Mouse (Mus musculus) liver, embryonic 11.5 days (tissue): ENCODE data around the gene a. TPM values are rescaled to one million over a fixed set of nuclear protein-coding genes. Genes with fewer than 3 reads are reported as not detected.

ENCODE experiments used
- ATAC-seq: fragments of 200-750 bp; cut with Nextera tagmentation; replicated peaks from 2 replicates; pipeline ENCODE4 v1.8.0; 2017; ENCODE audit warnings: moderate number of reproducible peaks, mild to moderate bottlenecking, moderate TSS enrichment, moderate library complexity; ENCODE audit not compliant: low FRiP score
- DNase-seq: peaks from one replicate; pipeline ENCODE4 v3.0.0-alpha.2; 2017; ENCODE audit warnings: low spot score
- H3K27ac ChIP-seq: fragments of 300-500 bp; sonication (generic); 2 replicates; pipeline ENCODE4 v1.5.1; 2014; ENCODE audit warnings: mild to moderate bottlenecking, low read depth, low read length, control low read depth
- H3K27me3 ChIP-seq: fragments of 300-500 bp; sonication (generic); replicated peaks from 2 replicates; pipeline ENCODE4 v1.6.1; 2014; ENCODE audit warnings: low read length, mixed read lengths; ENCODE audit not compliant: control insufficient read depth, insufficient read depth
- H3K36me3 ChIP-seq: fragments of 300-500 bp; sonication (generic); 2 replicates; pipeline ENCODE4 v1.6.1; 2014; ENCODE audit warnings: mild to moderate bottlenecking, low read length, moderate library complexity, mixed read lengths; ENCODE audit not compliant: control insufficient read depth, insufficient read depth
- H3K4me1 ChIP-seq: fragments of 300-500 bp; sonication (generic); replicated peaks from 2 replicates; pipeline ENCODE4 v1.6.1; 2014; ENCODE audit warnings: low read length, mixed read lengths; ENCODE audit not compliant: control insufficient read depth, insufficient read depth
- H3K4me2 ChIP-seq: fragments of 300-500 bp; sonication (generic); 2 replicates; pipeline ENCODE4 v1.6.1; 2014; ENCODE audit warnings: mild to moderate bottlenecking, control low read depth, moderate library complexity
- H3K4me3 ChIP-seq: fragments of 300-500 bp; sonication (generic); 2 replicates; pipeline ENCODE4 v1.5.1; 2014; ENCODE audit warnings: low read depth, low read length, control low read depth
- H3K9ac ChIP-seq: fragments of 300-500 bp; sonication (generic); 2 replicates; pipeline ENCODE4 v1.6.1; 2014; ENCODE audit warnings: low read depth, low read length, control low read depth
- H3K9me3 ChIP-seq: fragments of 300-500 bp; sonication (generic); 2 replicates; pipeline ENCODE4 v1.6.1; 2016; ENCODE audit warnings: low read length, inconsistent platforms, mixed read lengths; ENCODE audit not compliant: control insufficient read depth
- WGBS: fragments of 180-500 bp; shearing (Covaris S2); extraction: QIAGEN DNeasy Blood & Tissue Kit; methylation state at CpG from one replicate; pipeline ENCODE4 v1.1.7; 2014; 5-methylcytosine and 5-hydroxymethylcytosine counted together
- polyA plus RNA-seq: library from polyadenylated mRNA; unstranded; fragments of >200 nt; fragmentation: Nextera tagmentation; extraction: Ambion mirVana; gene quantifications from 2 replicates; pipeline ENCODE4 v1.2.1, GENCODE M21; 2014

The a gene
- 0.62 TPM in 1 of 2 replicates, not detected in the other for polyA plus RNA-seq

DNA sequence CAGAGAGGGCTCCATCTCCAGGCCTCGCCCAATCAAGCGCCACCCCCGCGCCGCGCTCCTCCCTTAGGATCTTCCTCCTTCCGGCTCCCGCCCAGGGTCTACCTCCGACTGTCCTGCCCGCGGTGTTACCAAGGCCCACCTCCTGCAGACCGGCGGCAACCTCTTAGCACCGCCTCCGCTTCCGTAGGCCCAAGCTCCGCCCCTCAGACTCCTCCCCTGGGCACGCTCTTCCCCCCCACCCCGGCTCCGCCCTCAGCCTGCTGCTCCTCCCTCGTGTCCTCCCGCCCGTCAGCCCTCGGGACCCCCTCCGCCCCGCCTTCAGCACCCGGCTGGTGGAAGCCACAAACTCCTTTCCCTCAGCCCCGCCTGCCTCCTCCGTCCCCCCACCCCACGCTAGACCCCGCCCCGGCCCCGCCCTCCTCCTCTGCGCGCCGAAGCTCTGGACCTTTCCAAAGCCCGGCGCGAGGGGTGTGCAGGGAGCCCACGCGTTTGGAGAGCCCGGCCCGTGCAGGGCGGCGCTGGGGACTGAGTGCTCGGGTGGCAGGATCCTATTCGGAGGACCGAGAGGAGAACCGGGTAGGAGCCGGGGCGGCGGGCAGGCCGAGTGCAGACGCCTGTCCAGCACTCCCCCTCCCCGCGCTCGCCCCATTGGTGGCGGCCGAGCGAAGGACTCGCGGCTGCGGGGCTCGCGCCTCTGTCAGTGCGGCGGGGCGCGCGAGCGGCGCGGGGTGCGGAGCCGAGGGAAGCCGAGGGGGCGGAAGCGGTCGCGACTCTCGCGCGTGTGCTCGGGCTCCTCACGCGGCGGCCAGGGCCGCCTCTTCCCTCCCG, at the start of gene a, which contains the start of gene Raly:
Gene a (plus strand): TSS at position 747 of the 828 bp plus-strand sequence.
Gene Raly (plus strand): TSS at position 441 of the 828 bp plus-strand sequence.
- Histone ChIP-seq H3K36me3 (no peaks in the 10 kb centered on the region; the same call in 1 of the 2 replicates), H3K9ac (peak within 1 kb of the TSS; percentile 99), H3K4me3 (peak within 1 kb of the TSS; percentile 97), H3K27me3 (no peaks in the 10 kb centered on the region), H3K27ac (peak within 1 kb of the TSS; percentile 97), H3K4me1 (peaks cover 53% of the 10 kb centered on the region), H3K9me3 (no peaks in the 10 kb centered on the region), H3K4me2 (peak within 1 kb of the TSS; percentile 80)
- peak; percentile 96 for ATAC-seq
- peak; percentile 99 for DNase-seq
- WGBS, result under 1% methylated on average over 74 of the region's 89 CpGs

DNA sequence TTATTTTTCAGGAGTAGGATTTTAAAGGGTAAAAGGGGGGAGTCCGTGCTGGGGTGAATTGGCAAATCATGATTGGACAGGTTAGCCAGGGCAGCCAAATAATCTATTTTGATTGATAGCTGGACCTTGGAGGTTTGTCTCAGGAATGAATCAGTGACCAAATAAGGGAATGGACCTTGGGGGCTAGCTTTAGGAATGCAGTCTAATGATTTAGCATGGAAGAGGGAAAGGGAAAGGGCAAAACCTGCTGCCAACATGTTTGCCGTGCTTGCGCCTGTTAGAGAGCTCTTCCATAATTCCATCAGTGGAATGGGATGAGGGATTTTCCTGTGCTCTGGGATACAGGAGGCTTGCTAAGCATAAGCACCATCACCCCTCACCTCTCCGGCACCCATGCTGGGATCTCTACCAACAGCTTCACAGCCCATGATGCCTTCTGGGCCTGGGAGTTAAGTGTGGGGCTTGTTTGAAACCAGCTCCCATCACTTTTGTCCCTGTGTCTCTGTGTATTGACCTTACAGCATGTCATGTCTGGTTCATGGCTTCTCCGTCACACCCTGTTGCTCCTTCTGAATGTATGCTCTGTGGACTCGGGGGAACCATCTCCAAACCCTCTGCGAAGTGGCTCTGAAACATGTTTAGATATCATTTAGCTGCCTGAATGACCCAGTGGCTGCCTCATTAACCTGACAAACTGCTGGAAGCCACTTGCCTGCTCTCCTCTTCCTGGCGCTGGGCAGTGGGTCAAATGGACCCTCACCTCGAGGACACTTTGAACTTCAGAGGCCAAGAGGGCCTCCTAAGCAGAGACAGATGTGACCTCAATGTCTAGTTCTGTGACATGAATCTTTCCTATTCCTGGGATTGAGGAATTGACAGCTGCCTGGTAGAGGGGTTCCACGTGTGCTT, 48.0 kb upstream of the a start:
- WGBS, result 74% methylated on average over 10 of the region's 10 CpGs
- ATAC-seq, result no peak
- Histone ChIP-seq H3K27ac (no peak overlapping the region), H3K4me3 (no peak overlapping the region), H3K9ac (no peak overlapping the region), H3K4me1 (no peaks in the 10 kb centered on the region), H3K36me3 (no peaks in the 10 kb centered on the region), H3K9me3 (no peaks in the 10 kb centered on the region), H3K27me3 (no peaks in the 10 kb centered on the region), H3K4me2 (no peak overlapping the region)
- DNase-seq, result no peak

DNA sequence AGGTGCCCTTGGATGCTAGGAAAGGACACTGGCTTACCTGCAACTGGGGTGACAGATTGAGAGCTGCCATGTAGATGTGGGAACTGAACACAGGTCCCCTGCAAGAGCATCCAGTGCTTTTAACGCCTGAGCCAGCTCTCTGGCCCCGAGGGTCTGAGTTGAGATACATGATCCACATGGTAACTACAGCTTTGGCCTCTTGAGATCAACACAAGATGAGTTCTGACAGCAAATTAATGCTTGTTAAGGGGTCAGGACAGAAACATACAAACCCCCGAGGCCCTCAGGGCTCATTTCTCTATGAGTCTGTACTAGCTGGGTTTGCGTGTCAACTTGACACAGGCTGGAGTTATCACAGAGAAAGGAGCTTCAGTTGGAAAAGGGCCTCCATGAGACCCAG, 47.3 kb upstream of the a start:
- Histone ChIP-seq H3K9ac (no peak overlapping the region), H3K4me3 (no peak overlapping the region), H3K4me1 (no peaks in the 10 kb centered on the region), H3K27ac (no peak overlapping the region), H3K4me2 (no peak overlapping the region), H3K9me3 (no peaks in the 10 kb centered on the region), H3K36me3 (no peaks in the 10 kb centered on the region), H3K27me3 (no peaks in the 10 kb centered on the region)
- no peak for DNase-seq
- no peak for ATAC-seq
- WGBS, result 77% methylated on average over 4 of the region's 4 CpGs

DNA sequence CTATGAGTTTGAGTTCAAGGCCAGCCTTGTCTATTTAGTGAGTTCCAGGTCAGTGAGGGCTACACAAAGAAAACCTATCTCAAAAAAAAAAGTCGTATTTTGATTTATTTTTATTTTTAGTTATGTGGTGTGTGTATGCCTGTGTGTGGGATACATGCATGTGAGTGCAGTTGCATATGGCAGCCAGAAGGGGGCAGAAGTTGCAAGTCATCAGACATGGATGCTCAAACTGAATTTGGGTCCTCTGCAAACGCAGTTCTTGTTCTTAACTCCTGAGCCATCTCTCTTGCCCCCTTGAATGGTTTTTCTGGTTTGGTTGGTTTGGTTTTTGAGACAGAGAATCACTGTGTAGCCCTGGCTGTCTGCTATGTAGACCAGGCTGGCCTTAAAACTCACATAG, 42.8 kb upstream of the a start:
- DNase-seq, result no peak
- Histone ChIP-seq H3K4me2 (no peak overlapping the region), H3K4me3 (no peak overlapping the region), H3K9ac (no peak overlapping the region), H3K4me1 (no peaks in the 10 kb centered on the region), H3K27me3 (no peaks in the 10 kb centered on the region), H3K9me3 (no peaks in the 10 kb centered on the region), H3K36me3 (no peaks in the 10 kb centered on the region), H3K27ac (no peak overlapping the region)
- no peak for ATAC-seq
- WGBS, result 73% methylated on average over 2 of the region's 2 CpGs

DNA sequence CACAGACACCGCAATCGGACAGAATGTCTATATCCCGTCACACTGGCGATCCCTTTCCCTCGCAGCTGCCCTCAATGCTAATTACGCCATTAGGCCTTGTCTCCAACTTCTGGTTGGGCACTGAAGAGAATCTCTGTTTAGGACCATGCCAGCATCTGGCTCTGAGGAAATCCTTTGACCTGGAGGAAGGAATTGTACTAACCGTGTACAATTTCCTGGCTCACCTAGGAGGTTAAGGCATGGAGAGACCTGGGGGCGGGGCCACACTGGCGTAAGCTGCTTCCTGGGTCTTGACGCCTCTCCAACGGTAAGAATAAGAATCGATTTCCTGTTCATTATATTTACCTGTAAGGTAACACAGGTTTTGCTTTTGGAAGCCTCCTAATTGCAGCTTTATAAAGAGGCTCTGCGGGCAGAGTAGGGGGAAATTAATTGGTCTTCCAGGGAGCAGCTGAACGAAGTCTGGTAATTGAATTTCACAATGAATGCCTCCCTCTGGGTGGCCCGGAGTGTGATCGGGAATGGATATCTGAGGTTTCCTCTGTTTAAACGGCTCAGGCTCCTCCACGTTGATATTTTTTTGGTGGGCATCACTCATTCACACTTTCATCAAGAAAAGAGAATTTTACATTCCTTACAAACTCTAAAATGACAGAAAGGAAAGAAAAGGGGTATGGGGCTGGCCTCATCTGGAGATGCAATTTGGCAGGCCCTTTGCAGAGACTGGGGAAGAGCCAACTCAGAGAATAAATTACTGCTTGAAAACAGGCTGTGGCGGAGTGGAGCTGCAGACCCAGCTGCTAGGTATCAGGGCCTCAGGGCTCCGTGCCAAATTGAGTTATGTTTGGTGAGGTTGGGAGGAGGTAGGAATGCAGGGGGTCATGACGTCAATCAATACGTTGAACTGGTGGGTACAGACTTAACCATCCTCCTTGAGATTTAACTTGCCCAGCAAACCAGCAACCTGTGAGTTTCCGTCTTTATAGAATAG, 41.9 kb upstream of the a start:
- Histone ChIP-seq H3K4me2 (no peak overlapping the region), H3K27me3 (no peaks in the 10 kb centered on the region), H3K4me3 (no peak overlapping the region), H3K9ac (no peak overlapping the region), H3K36me3 (no peaks in the 10 kb centered on the region), H3K27ac (no peak overlapping the region), H3K9me3 (no peaks in the 10 kb centered on the region), H3K4me1 (no peaks in the 10 kb centered on the region)
- 69% methylated on average over 23 of the region's 23 CpGs for WGBS
- no peak for DNase-seq
- no peak for ATAC-seq

DNA sequence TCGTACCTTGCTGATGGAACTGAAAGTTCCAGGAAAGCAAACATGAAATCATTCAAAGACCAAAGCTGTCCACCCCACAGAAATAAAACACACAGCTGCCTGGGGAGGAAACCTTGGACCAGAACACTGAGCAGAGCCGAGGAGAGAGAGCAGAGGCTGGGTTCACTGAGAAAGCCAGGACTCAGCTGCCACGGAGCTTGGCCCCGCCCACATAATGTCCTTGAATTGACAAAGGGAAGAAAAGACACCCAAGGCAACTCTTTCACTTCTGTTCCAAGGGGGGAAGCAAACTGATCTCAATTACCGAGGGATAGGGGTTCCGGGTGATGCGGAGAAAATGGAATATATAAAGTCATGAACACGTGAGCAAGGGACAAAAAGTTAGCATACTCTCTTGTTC, 39.3 kb upstream of the a start:
- Histone ChIP-seq H3K9me3 (no peaks in the 10 kb centered on the region), H3K27me3 (no peaks in the 10 kb centered on the region), H3K4me3 (no peak overlapping the region), H3K9ac (no peak overlapping the region), H3K4me2 (no peak overlapping the region), H3K27ac (no peak overlapping the region), H3K36me3 (no peaks in the 10 kb centered on the region), H3K4me1 (no peaks in the 10 kb centered on the region)
- DNase-seq (no peak), ATAC-seq (no peak)
- 57% methylated on average over 8 of the region's 8 CpGs for WGBS

DNA sequence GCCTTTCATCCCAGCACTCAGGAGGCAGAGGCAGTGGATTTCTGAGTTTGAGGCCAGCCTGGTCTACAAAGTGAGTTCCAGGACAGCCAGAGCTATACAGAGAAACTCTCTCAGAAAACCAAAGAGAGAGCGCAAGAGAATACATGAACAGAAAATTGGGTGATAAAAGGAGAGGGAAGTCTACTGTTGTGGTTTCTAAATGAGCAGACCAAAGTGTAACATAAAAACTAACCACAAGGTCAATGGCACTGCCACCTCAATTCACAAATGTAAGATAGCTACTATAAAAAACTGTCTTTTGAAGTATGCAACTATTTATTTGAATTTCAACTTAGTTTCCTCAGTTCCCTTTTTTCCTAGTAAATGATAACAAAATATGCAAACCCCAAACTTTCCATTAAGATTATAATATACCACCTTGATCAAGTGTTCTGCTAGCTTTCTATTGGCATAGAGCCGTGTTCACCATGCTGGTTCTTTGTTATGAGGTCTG, 37.1 kb upstream of the a start:
- Histone ChIP-seq H3K4me1 (no peaks in the 10 kb centered on the region), H3K27me3 (no peaks in the 10 kb centered on the region), H3K4me3 (no peak overlapping the region), H3K4me2 (no peak overlapping the region), H3K9me3 (no peaks in the 10 kb centered on the region), H3K27ac (no peak overlapping the region), H3K36me3 (no peaks in the 10 kb centered on the region), H3K9ac (no peak overlapping the region)
- 75% methylated on average over 2 of the region's 2 CpGs for WGBS
- no peak for ATAC-seq
- no peak for DNase-seq

DNA sequence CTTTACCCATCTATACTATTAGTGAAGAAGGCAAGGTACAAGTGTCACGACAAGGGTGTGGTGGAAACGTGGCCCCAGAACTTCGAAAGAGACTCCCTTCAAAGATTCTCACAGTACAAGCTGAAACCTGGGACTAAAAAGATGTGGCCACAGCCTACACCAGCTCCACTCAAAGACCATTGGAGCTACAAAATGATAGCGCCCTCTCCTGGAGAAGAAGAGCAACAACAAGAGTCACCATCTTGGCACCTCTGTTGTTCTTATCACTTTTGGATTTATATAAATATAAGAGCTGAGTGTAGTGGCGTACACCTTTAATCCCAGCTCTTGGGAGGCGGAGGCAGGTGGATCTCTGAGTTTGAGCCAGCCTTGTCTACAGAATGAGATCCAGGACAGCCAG, 35.4 kb upstream of the a start:
- DNase-seq, result no peak

More for the DNA sequence above, 35.4 kb upstream of the a start:
- Histone ChIP-seq H3K4me2 (no peak overlapping the region), H3K9ac (no peak overlapping the region), H3K4me3 (no peak overlapping the region), H3K4me1 (no peaks in the 10 kb centered on the region), H3K27ac (no peak overlapping the region), H3K9me3 (no peaks in the 10 kb centered on the region), H3K36me3 (no peaks in the 10 kb centered on the region), H3K27me3 (no peaks in the 10 kb centered on the region)
- ATAC-seq, result no peak
- WGBS, result 55% methylated on average over 6 of the region's 6 CpGs
